30 mouse cellular contexts compared by ENCODE assay signal in the genomic region with DNA sequence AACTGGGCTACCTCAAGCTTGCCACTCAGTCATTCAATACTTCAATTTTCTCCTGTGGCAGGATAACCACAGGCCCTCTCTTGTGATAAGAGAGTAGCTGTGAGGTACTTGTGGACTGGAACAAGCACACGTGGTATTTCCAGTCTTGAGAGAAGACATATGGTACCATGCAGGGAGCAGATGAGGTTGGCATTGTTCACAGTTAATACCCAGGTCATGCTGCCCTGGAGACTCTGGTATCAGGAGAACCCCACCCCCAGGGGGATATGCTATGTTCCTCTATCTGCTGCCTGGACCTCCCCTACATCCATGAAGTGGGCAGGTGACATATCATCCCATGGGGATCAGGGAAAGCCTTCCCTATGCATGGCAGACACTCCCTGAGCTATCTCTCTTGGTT. TPM values are rescaled to one million over a fixed set of nuclear protein-coding genes. Genes with fewer than 3 reads are reported as not detected.
"Had no signal": no experiment of that assay in that cellular context is flagged by ENCODE, and none has a peak within 500 bp of the region (broad histone marks: within the 10 kb centered on the region; RNA-seq: fewer than 3 reads in every experiment).

No protein-coding gene starts in this region.

- H3K4me3 ChIP-seq: heart, adult 2 months; heart, embryonic 13.5 days; heart, embryonic 15.5 days; hindbrain, embryonic 13.5 days; hindbrain, embryonic 15.5 days; kidney, embryonic 15.5 days; limb, embryonic 13.5 days; limb, embryonic 15.5 days; liver, embryonic 12.5 days had no signal

- H3K27ac ChIP-seq: heart, adult 2 months; heart, embryonic 13.5 days; heart, embryonic 15.5 days; hindbrain, embryonic 13.5 days; hindbrain, embryonic 15.5 days; kidney, embryonic 15.5 days; kidney, postnatal 0 days; limb, embryonic 13.5 days; limb, embryonic 15.5 days; liver, embryonic 12.5 days; liver, embryonic 14.5 days had no signal

- ATAC-seq: hindbrain, postnatal 0 days; intestine, embryonic 16.5 days; liver, embryonic 12.5 days had no signal

- DNase-seq: gastrocnemius, postnatal 14 days; gastrocnemius, postnatal 36 days; heart, adult 11 months; heart, adult 2 months; heart, postnatal 14 days; heart, postnatal 36 days; kidney, adult 11 months; kidney, adult 2 months; kidney, adult 9 months; kidney, postnatal 14 days; kidney, postnatal 36 days; layer of hippocampus, adult 9-11 months; layer of hippocampus, postnatal 36 days; left cerebral cortex, postnatal 4 days had no signal

RNA-seq across cellular contexts. Expression of gene Wnt7a, which starts 27.9 kb away (rescaled TPM):
- total RNA-seq: gastrocnemius, adult 18-20 months; gastrocnemius, adult 8-10 months; gastrocnemius, postnatal 14 days; gastrocnemius, postnatal 36 days; heart, adult 2 months; heart, postnatal 36 days; hematopoietic stem cell, adult 5-6 weeks; liver, adult 2 months had no signal
